In the genomic region with DNA sequence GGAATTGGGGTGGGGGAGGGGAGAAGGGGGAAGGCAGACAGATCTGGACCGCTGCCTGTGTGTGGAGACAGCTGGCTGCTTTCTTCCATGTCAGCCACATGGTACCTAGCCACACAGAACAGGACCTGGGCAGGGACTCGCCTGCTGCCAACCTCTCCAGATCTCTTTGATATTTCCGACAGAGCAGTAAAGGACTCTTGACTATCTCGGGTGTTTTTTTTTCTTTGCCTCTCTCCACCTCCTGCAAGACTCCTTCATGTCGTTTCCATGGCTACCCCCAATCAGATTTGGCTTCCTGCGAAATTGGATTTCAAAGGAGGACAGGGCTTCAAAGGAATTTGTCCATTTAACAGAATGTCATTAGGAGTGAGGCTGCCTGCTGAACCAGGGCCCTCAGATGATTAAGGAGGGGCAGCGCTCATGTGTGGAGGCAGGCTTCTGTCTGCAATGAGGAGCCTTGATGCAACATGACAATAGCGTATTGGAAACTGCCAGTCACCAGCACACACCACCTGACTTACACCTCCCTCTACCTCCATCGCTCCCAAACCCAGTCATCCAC, we compare ENCODE assay signal across 9 mouse cellular contexts. TPM values are rescaled to one million over a fixed set of nuclear protein-coding genes. Genes with fewer than 3 reads are reported as not detected.
DNase-seq lines count a peak whose midpoint lies in the region; ATAC-seq lines count a peak whose summit lies in the region.
"Had no signal": no experiment of that assay in that cellular context is flagged by ENCODE, and none has a peak within 500 bp of the region (broad histone marks: within the 10 kb centered on the region; RNA-seq: fewer than 3 reads in every experiment).

No protein-coding gene starts in this region.

- no peak for ATAC-seq in heart, embryonic 12.5 days (ENCODE audit: insufficient number of reproducible peaks, low FRiP score)
- no peak for ATAC-seq in megakaryocyte-erythroid progenitor cell, adult 5-6 weeks (replicated peaks; ENCODE audit: low FRiP score, low TSS enrichment, poor library complexity, severe bottlenecking)

- H3K27me3 ChIP-seq in heart, embryonic 12.5 days (replicated peaks), result peaks cover 83% of the 10 kb centered on the region

- DNase-seq in frontal cortex, postnatal 36 days (ENCODE audit: low spot score in 2 of 2), result peak; percentile 14 to 40
- DNase-seq in frontal cortex, postnatal 14 days (ENCODE audit: low spot score in 2 of 2), result no peak
- peak; percentile 30 for DNase-seq in thymus, postnatal 25 days
- no peak for DNase-seq in thymus, postnatal 10 days (ENCODE audit: low spot score in 2 of 2)
- peak; percentile 35 to 56 for DNase-seq in left cerebral cortex, postnatal 14 days (ENCODE audit: low spot score in 2 of 2)
- no peak for DNase-seq in testis, postnatal 14 days (ENCODE audit: low spot score)
- DNase-seq: liver, embryonic 13.5 days had no signal

- H3K27ac ChIP-seq in heart, embryonic 12.5 days (ENCODE audit: poor library complexity, severe bottlenecking), result no peak overlapping the region
- H3K27ac ChIP-seq: liver, embryonic 13.5 days had no signal

- no peak overlapping the region for H3K4me3 ChIP-seq in heart, embryonic 12.5 days
- H3K4me3 ChIP-seq: liver, embryonic 13.5 days had no signal

- 9% methylated on average over 9 of the region's 9 CpGs for WGBS in heart, embryonic 12.5 days

- no peak overlapping the region for H3K4me2 ChIP-seq in heart, embryonic 12.5 days
- H3K4me2 ChIP-seq: liver, embryonic 13.5 days had no signal

- no peaks in the 10 kb centered on the region for H3K9me3 ChIP-seq in heart, embryonic 12.5 days (replicated peaks)
- H3K9me3 ChIP-seq: liver, embryonic 13.5 days had no signal

- H3K36me3 ChIP-seq in heart, embryonic 12.5 days, result no peaks in the 10 kb centered on the region
- H3K36me3 ChIP-seq: liver, embryonic 13.5 days had no signal

- H3K4me1 ChIP-seq in heart, embryonic 12.5 days (replicated peaks), result peaks cover 23% of the 10 kb centered on the region
- H3K4me1 ChIP-seq: liver, embryonic 13.5 days had no signal

- H3K9ac ChIP-seq in heart, embryonic 12.5 days, result no peak overlapping the region
- H3K9ac ChIP-seq: liver, embryonic 13.5 days had no signal

- intact Hi-C loops in left cerebral cortex, postnatal 14 days (cut with DNase I), result no loop called here

RNA-seq across cellular contexts. Expression of gene Skap1, which starts 2.1 kb away (rescaled TPM):
- total RNA-seq in left cerebral cortex, postnatal 14 days (2021), result 1 to 10 TPM; 2.2 to 2.4 TPM
- 0.50 and 0.60 TPM in 2 replicates for polyA plus RNA-seq in heart, embryonic 12.5 days (2016; fragmentation: Nextera tagmentation; extraction: Ambion mirVana)
- total RNA-seq in megakaryocyte-erythroid progenitor cell, adult 5-6 weeks (2014; fragmentation: Nextera tagmentation), result 2.7 and 11.3 TPM in 2 replicates
- 3.7 TPM in 1 of 2 replicates, not detected in the other for total RNA-seq in megakaryocyte-erythroid progenitor cell, adult 5-6 weeks (2017)

Comparison
In these comparisons a context has a peak if more than half of its experiments do, and no peak if none do; other contexts are left out.
1. DNase-seq: peak in frontal cortex, postnatal 36 days (2 of 2), thymus, postnatal 25 days (single experiment) and left cerebral cortex, postnatal 14 days (2 of 2); none in frontal cortex, postnatal 14 days (0 of 2), thymus, postnatal 10 days (0 of 2) and testis, postnatal 14 days (single experiment).